Mouse (Mus musculus) skeletal muscle tissue, postnatal 0 days (tissue): ENCODE results near the gene Cd83. TPM values are rescaled to one million over a fixed set of nuclear protein-coding genes. Genes with fewer than 3 reads are reported as not detected.

Source experiments
- polyA plus RNA-seq: library from polyadenylated mRNA; unstranded; fragments of >200 nt; fragmentation: Nextera tagmentation; extraction: Ambion mirVana; gene quantifications from 2 replicates; pipeline ENCODE4 v1.2.1, GENCODE M21; 2015

The Cd83 gene
- 3.3 and 3.4 TPM in 2 replicates for polyA plus RNA-seq

DNA sequence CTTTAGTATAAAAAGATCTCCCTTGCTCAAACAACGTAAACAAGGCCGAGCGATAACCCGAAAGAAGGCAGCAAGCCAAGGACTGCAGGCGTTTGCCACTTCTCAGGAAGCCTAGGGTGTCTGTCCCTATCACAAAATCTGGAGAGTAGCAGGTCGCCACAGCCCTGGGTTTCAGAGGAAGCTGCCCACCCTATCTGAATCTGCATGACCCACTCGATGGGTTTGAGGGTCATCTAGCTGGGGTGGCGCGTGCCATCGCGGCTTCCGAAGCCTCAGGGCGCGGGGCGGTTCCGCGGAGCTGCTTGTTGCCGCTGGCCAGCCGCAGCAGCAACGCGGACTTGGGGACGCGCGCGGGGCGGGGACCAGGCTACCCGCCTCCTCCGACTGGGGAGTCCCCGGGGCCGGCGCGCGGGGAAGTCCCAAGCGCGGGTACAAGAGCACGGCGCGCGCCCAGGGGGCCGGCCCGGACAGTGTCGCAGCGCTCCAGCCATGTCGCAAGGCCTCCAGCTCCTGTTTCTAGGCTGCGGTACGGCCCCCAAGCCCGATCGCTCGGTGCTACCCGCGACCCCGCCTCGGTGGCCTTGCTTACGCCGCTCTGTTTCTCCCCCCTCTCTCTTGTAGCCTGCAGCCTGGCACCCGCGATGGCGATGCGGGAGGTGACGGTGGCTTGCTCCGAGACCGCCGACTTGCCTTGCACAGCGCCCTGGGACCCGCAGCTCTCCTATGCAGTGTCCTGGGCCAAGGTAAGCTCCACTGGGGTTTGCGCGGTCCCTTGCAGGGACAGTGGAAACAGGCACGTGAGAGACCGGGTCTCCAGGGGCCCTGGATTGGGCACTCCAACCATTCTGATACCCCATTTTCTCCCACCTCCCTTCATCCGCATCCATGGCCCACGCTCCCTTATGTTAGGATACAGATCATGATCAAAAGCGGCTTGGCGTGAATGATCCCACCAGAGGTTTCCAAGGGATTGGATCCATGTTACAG lies at the start of gene Cd83:
TSS of gene Cd83 (plus strand) at position 51 of the 987 bp plus-strand sequence.

Other genes starting within 250 kb of the Cd83 start
- gene Mcur1, start 224.6 kb upstream of the Cd83 start, polyA plus RNA-seq, result 20.1 and 21.2 TPM in 2 replicates
- 0.40 and 0.64 TPM in 2 replicates for gene Rnf182, start 169.1 kb upstream of the Cd83 start, polyA plus RNA-seq